Mouse (Mus musculus) cortical plate, adult 2 months (tissue): ENCODE results near the gene Phldb2. TPM values are rescaled to one million over a fixed set of nuclear protein-coding genes. Genes with fewer than 3 reads are reported as not detected.

Source experiments
- H3K27ac ChIP-seq: fragments of 200-500 bp; 2 replicates; pipeline ENCODE4 v1.5.1; 2012; ENCODE audit warnings: low read length, control low read depth, inconsistent platforms; ENCODE audit not compliant: insufficient read depth
- H3K4me1 ChIP-seq: fragments of 200-500 bp; 2 replicates; pipeline ENCODE4 v1.6.1; 2011; ENCODE audit warnings: low read length; ENCODE audit not compliant: control insufficient read depth, insufficient read depth
- H3K4me3 ChIP-seq: fragments of 200-500 bp; 2 replicates; pipeline ENCODE4 v1.5.1; 2011; ENCODE audit warnings: mild to moderate bottlenecking, low read length, control low read depth; ENCODE audit not compliant: insufficient read depth
- CTCF ChIP-seq: fragments of 200-500 bp; IDR thresholded peaks from 2 replicates; pipeline ENCODE4 v1.5.1; 2011; ENCODE audit warnings: mild to moderate bottlenecking, control low read depth, low read length; ENCODE audit not compliant: insufficient read depth; ENCODE audit errors: extremely low read depth
- POLR2A ChIP-seq: fragments of 200-500 bp; IDR thresholded peaks from 2 replicates; pipeline ENCODE4 v1.6.1; 2011; ENCODE audit warnings: mild to moderate bottlenecking, low read length, control low read depth; ENCODE audit not compliant: insufficient read depth; ENCODE audit errors: extremely low read depth
- polyA plus RNA-seq: library from polyadenylated mRNA; depleted of rRNA; stranded (reverse); fragments of >200 nt; gene quantifications from 2 replicates; pipeline ENCODE4 v1.2.3, GENCODE M21; 2012

The Phldb2 gene
- polyA plus RNA-seq, 1 experiment: 5.4 TPM

GRCm38 (mm10) chr16:45831094-45831872, 122.1 kb downstream of the Phldb2 start:
- Histone ChIP-seq H3K4me3 (no peak overlapping the region), H3K4me1 (no peaks in the 10 kb centered on the region), H3K27ac (no peak overlapping the region)
- TF ChIP-seq CTCF: no peak
- no peak for TF ChIP-seq POLR2A

- Histone ChIP-seq H3K4me1 (no peaks in the 10 kb centered on the region), H3K27ac (no peak overlapping the region), H3K4me3 (no peak overlapping the region)
- TF ChIP-seq POLR2A (no peak), CTCF (no peak)
These were observed 123.1 kb downstream of the Phldb2 start for GRCm38 (mm10) chr16:45830096-45830866.

GRCm38 (mm10) chr16:45825309-45825708, 128.1 kb downstream of the Phldb2 start:
- Histone ChIP-seq H3K27ac (no peak overlapping the region), H3K4me1 (no peaks in the 10 kb centered on the region), H3K4me3 (no peak overlapping the region)
- TF ChIP-seq POLR2A: no peak
- TF ChIP-seq CTCF: no peak

- no peak overlapping the region for H3K27ac ChIP-seq
- TF ChIP-seq POLR2A: no peak
- no peak for TF ChIP-seq CTCF
- H3K4me1 ChIP-seq: no peaks in the 10 kb centered on the region
- H3K4me3 ChIP-seq: no peak overlapping the region
These were observed 129.4 kb downstream of the Phldb2 start for GRCm38 (mm10) chr16:45824025-45824424.

- H3K4me1 ChIP-seq: no peaks in the 10 kb centered on the region
- TF ChIP-seq CTCF (no peak), POLR2A (no peak)
- no peak overlapping the region for H3K4me3 ChIP-seq
- no peak overlapping the region for H3K27ac ChIP-seq
These were observed 133.5 kb downstream of the Phldb2 start for GRCm38 (mm10) chr16:45819911-45820310.

GRCm38 (mm10) chr16:45817795-45818194, 135.6 kb downstream of the Phldb2 start:
- H3K4me3 ChIP-seq: no peak overlapping the region
- H3K27ac ChIP-seq: no peak overlapping the region
- TF ChIP-seq CTCF: no peak
- TF ChIP-seq POLR2A: no peak
- no peaks in the 10 kb centered on the region for H3K4me1 ChIP-seq

GRCm38 (mm10) chr16:45816670-45817069, 136.7 kb downstream of the Phldb2 start:
- Histone ChIP-seq H3K27ac (no peak overlapping the region), H3K4me1 (no peaks in the 10 kb centered on the region), H3K4me3 (no peak overlapping the region)
- TF ChIP-seq POLR2A (no peak), CTCF (peak; percentile 35; the same call in 1 of the 2 replicates)

- Histone ChIP-seq H3K4me3 (no peak overlapping the region), H3K27ac (no peak overlapping the region), H3K4me1 (peaks cover 2% of the 10 kb centered on the region; the same call in 1 of the 2 replicates)
- TF ChIP-seq CTCF (no peak), POLR2A (no peak)
These were observed 138.8 kb downstream of the Phldb2 start for GRCm38 (mm10) chr16:45814611-45815010.

- Histone ChIP-seq H3K27ac (no peak overlapping the region), H3K4me1 (peaks cover 2% of the 10 kb centered on the region; the same call in 1 of the 2 replicates), H3K4me3 (no peak overlapping the region)
- TF ChIP-seq POLR2A (no peak), CTCF (no peak)
These were observed 141.6 kb downstream of the Phldb2 start for GRCm38 (mm10) chr16:45811788-45812187.
